ENCODE assay signal across 9 mouse cellular contexts in genomic region chr1:177984206-177984605, GRCm38 (mm10). TPM values are rescaled to one million over a fixed set of nuclear protein-coding genes. Genes with fewer than 3 reads are reported as not detected.
A peak's percentile ranks its signal among the peaks of the same experiment; 100 is the strongest.
DNase-seq lines count a peak whose midpoint lies in the region; ATAC-seq and TF ChIP-seq lines count a peak whose summit lies in the region.
"Had no signal": no experiment of that assay in that cellular context is flagged by ENCODE, and none has a peak within 500 bp of the region (broad histone marks: within the 10 kb centered on the region; RNA-seq: fewer than 3 reads in every experiment).

No protein-coding gene starts in this region.

- no peaks in the 10 kb centered on the region for H3K36me3 ChIP-seq in E14TG2a.4 (ENCODE audit: insufficient read depth, low read length)
- no peaks in the 10 kb centered on the region for H3K36me3 ChIP-seq in hindbrain, embryonic 11.5 days (ENCODE audit: control insufficient read depth, insufficient read depth, low read length)
- H3K36me3 ChIP-seq in liver, embryonic 11.5 days (ENCODE audit: control insufficient read depth, insufficient read depth, low read length), result no peaks in the 10 kb centered on the region
- peaks cover 9% of the 10 kb centered on the region; the same call in 1 of the 2 replicates for H3K36me3 ChIP-seq in neural tube, embryonic 15.5 days

- peaks cover 19% of the 10 kb centered on the region for H3K9me3 ChIP-seq in E14TG2a.4 (ENCODE audit: low read length)
- no peaks in the 10 kb centered on the region for H3K9me3 ChIP-seq in hindbrain, embryonic 11.5 days (ENCODE audit: control insufficient read depth, low read length)
- no peaks in the 10 kb centered on the region for H3K9me3 ChIP-seq in liver, embryonic 11.5 days (ENCODE audit: control insufficient read depth, low read length)
- 0 out of 2 replicates have a peak, but pooled peaks cover 3% of the 10 kb centered on the region for H3K9me3 ChIP-seq in neural tube, embryonic 15.5 days (replicated peaks)

- H3K9ac ChIP-seq in hindbrain, embryonic 11.5 days (ENCODE audit: low read depth, low read length), result no peak overlapping the region
- H3K9ac ChIP-seq in liver, embryonic 11.5 days (ENCODE audit: low read depth, low read length), result no peak overlapping the region
- no peak overlapping the region for H3K9ac ChIP-seq in neural tube, embryonic 15.5 days (replicated peaks)

- H3K4me1 ChIP-seq in E14TG2a.4 (replicated peaks; ENCODE audit: low read depth, low read length), result peaks cover 10% of the 10 kb centered on the region
- H3K4me1 ChIP-seq in hindbrain, embryonic 11.5 days (replicated peaks; ENCODE audit: control insufficient read depth, insufficient read depth, low read length), result no peaks in the 10 kb centered on the region
- no peaks in the 10 kb centered on the region; the same call in 1 of the 2 replicates for H3K4me1 ChIP-seq in liver, embryonic 11.5 days (replicated peaks; ENCODE audit: control insufficient read depth, insufficient read depth, low read length)
- peaks cover 6% of the 10 kb centered on the region; the same call in 1 of the 2 replicates for H3K4me1 ChIP-seq in neural tube, embryonic 15.5 days

- H3K27ac ChIP-seq in hindbrain, embryonic 11.5 days (ENCODE audit: low read depth, low read length), result no peak overlapping the region
- no peak overlapping the region for H3K27ac ChIP-seq in liver, embryonic 11.5 days (ENCODE audit: low read depth, low read length)
- H3K27ac ChIP-seq in neural tube, embryonic 15.5 days (replicated peaks), result no peak overlapping the region

- peak; percentile 34 for DNase-seq in R1 (ENCODE audit: low read depth, low spot score)
- peak; percentile 5 for DNase-seq in hindbrain, embryonic 11.5 days (ENCODE audit: low spot score)
- no peak for DNase-seq in liver, embryonic 11.5 days (ENCODE audit: low spot score)
- DNase-seq in left cerebral cortex, adult 8-10 months (ENCODE audit: low spot score in 2 of 2), result no peak
- DNase-seq in gastrocnemius, postnatal 25 days, result no peak
- DNase-seq in MN1 (ENCODE audit: low spot score), result no peak

- TF ChIP-seq CTCF in E14TG2a.4 (conservative IDR thresholded peaks at IDR 0.05; ENCODE audit: low read length), result no peak

- ATAC-seq in hindbrain, embryonic 11.5 days (ENCODE audit: low FRiP score), result no peak
- ATAC-seq in liver, embryonic 11.5 days (replicated peaks; ENCODE audit: low FRiP score), result no peak
- ATAC-seq in neural tube, embryonic 15.5 days (ENCODE audit: low FRiP score), result no peak

- WGBS in hindbrain, embryonic 11.5 days, result 69% methylated on average over 9 of the region's 9 CpGs
- 55% methylated on average over 9 of the region's 9 CpGs for WGBS in liver, embryonic 11.5 days
- WGBS in neural tube, embryonic 15.5 days, result 63% methylated on average over 9 of the region's 9 CpGs

- peaks cover 7% of the 10 kb centered on the region for H3K27me3 ChIP-seq in E14TG2a.4 (ENCODE audit: insufficient read depth, low read length)
- H3K27me3 ChIP-seq in hindbrain, embryonic 11.5 days (ENCODE audit: control insufficient read depth, insufficient read depth, low read length), result no peaks in the 10 kb centered on the region
- H3K27me3 ChIP-seq in liver, embryonic 11.5 days (replicated peaks; ENCODE audit: control insufficient read depth, insufficient read depth, low read length), result no peaks in the 10 kb centered on the region
- H3K27me3 ChIP-seq in neural tube, embryonic 15.5 days (replicated peaks), result no peaks in the 10 kb centered on the region

- H3K4me3 ChIP-seq in E14TG2a.4 (replicated peaks; ENCODE audit: low read length), result peak overlapping the region; percentile 35
- no peak overlapping the region for H3K4me3 ChIP-seq in hindbrain, embryonic 11.5 days (ENCODE audit: low read depth, low read length)
- H3K4me3 ChIP-seq in liver, embryonic 11.5 days (ENCODE audit: low read depth, low read length), result no peak overlapping the region
- H3K4me3 ChIP-seq in neural tube, embryonic 15.5 days (replicated peaks), result peak overlapping the region; percentile 26

- H3K4me2 ChIP-seq in hindbrain, embryonic 11.5 days (replicated peaks; ENCODE audit: low read depth, low read length), result no peak overlapping the region
- peak overlapping the region; percentile 53 for H3K4me2 ChIP-seq in liver, embryonic 11.5 days
- peak overlapping the region; percentile 50 for H3K4me2 ChIP-seq in neural tube, embryonic 15.5 days

RNA-seq across cellular contexts. Expression of gene Catspere2, which starts 1.0 kb away (rescaled TPM):
- 0.15 and 0.32 TPM in 2 replicates for polyA plus RNA-seq in hindbrain, embryonic 11.5 days (2014; fragmentation: Nextera tagmentation; extraction: Ambion mirVana)
- 0.09 TPM in 1 of 2 replicates, not detected in the other for polyA plus RNA-seq in liver, embryonic 11.5 days (2014; fragmentation: Nextera tagmentation; extraction: Ambion mirVana)
- 0.29 and 0.38 TPM in 2 replicates for polyA plus RNA-seq in neural tube, embryonic 15.5 days (2015; fragmentation: Nextera tagmentation; extraction: Ambion mirVana)
- 1 to 10 TPM; 8.3 to 9.1 (median 8.7) TPM for total RNA-seq in left cerebral cortex, adult 8-10 months (2022)
- total RNA-seq in gastrocnemius, postnatal 25 days (2021), result not detected
- polyA plus RNA-seq: erythroblast, embryonic 14.5 days had no signal

Comparison
In these comparisons a context has a peak if more than half of its experiments do, and no peak if none do; other contexts are left out.
1. H3K4me3 ChIP-seq: peak in E14TG2a.4 (single experiment) and neural tube, embryonic 15.5 days (single experiment); none in hindbrain, embryonic 11.5 days (single experiment) and liver, embryonic 11.5 days (single experiment).
2. DNase-seq: peak in R1 (single experiment) and hindbrain, embryonic 11.5 days (single experiment); none in liver, embryonic 11.5 days (single experiment), left cerebral cortex, adult 8-10 months (0 of 2), gastrocnemius, postnatal 25 days (single experiment) and MN1 (single experiment).